Mouse (Mus musculus) C2C12 (cell line): Measurements from ENCODE around the gene Arhgef6.

Experiments used
- CTCF ChIP-seq: IDR thresholded peaks from one replicate; pipeline ENCODE4 v1.5.1; 2011; ENCODE audit not compliant: control insufficient read depth, insufficient read depth, insufficient read length
- FOSL1 ChIP-seq: IDR thresholded peaks from one replicate; pipeline ENCODE4 v1.8.0; 2011; ENCODE audit warnings: mild to moderate bottlenecking, low read length; ENCODE audit not compliant: poor library complexity, insufficient read depth, severe bottlenecking

DNA sequence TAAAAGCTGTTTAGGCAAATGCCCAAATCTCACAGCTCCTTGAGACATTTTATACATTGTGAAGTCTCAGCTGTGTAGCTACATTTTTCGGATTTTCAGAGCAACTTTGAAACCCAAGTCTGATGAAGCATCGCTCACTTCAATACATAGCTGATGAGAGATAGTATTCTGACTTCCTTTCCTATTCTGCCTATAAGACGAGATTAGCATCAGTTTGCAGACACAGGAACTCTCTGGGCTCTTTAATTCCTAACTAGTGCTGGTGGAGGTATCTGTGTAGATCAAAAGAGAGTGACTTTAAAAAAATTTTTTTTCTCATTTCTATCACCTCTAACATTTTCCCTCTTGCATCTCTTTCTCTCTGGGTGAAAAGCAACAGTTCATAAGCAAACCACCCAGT, 100.0 kb downstream of the Arhgef6 start:
- TF ChIP-seq CTCF (no peak), FOSL1 (no peak)
